Mouse (Mus musculus) small intestine, adult 2 months (tissue): ENCODE measurements around the gene Insig2. TPM values are rescaled to one million over a fixed set of nuclear protein-coding genes. Genes with fewer than 3 reads are reported as not detected.

Experiments
- H3K27ac ChIP-seq: fragments of 200-500 bp; 2 replicates; pipeline ENCODE4 v1.5.1; 2012; ENCODE audit warnings: low read depth, low read length, control low read depth, inconsistent platforms; ENCODE audit not compliant: insufficient read depth
- H3K27me3 ChIP-seq: fragments of 200-500 bp; 2 replicates; pipeline ENCODE4 v1.6.1; 2012; ENCODE audit warnings: mild to moderate bottlenecking, moderate library complexity, low read length, inconsistent platforms; ENCODE audit not compliant: control insufficient read depth, insufficient read depth
- H3K36me3 ChIP-seq: fragments of 200-500 bp; 2 replicates; pipeline ENCODE4 v1.6.1; 2012; ENCODE audit warnings: mild to moderate bottlenecking, low read length, control low read depth, inconsistent platforms; ENCODE audit not compliant: control insufficient read depth, insufficient read depth
- H3K4me1 ChIP-seq: fragments of 200-500 bp; 2 replicates; pipeline ENCODE4 v1.6.1; 2012; ENCODE audit warnings: low read length, inconsistent platforms, mixed read lengths; ENCODE audit not compliant: control insufficient read depth, insufficient read depth, insufficient read length
- H3K4me3 ChIP-seq: fragments of 200-500 bp; 2 replicates; pipeline ENCODE4 v1.5.1; 2012; ENCODE audit warnings: low read depth, mild to moderate bottlenecking, control low read depth, inconsistent platforms, low read length, moderate library complexity
- CTCF ChIP-seq: fragments of 200-500 bp; IDR thresholded peaks from 2 replicates; pipeline ENCODE4 v1.5.1; 2012; ENCODE audit warnings: low read depth, mild to moderate bottlenecking, control low read depth, inconsistent platforms, low read length, moderate library complexity, mixed read lengths; ENCODE audit not compliant: insufficient replicate concordance, insufficient read length; ENCODE audit errors: extremely low read depth
- POLR2A ChIP-seq: fragments of 200-500 bp; IDR thresholded peaks from 2 replicates; pipeline ENCODE4 v1.6.1; 2012; ENCODE audit warnings: low read depth, mild to moderate bottlenecking, control low read depth, inconsistent platforms, low read length, moderate library complexity
- WGBS: fragments of 180-500 bp; shearing (Covaris S2); methylation state at CpG from one replicate; pipeline ENCODE4 v1.1.7; 2018; 5-methylcytosine and 5-hydroxymethylcytosine counted together
- polyA plus RNA-seq: library from polyadenylated mRNA; depleted of rRNA; stranded (reverse); fragments of >200 nt; gene quantifications from 2 replicates; pipeline ENCODE4 v1.2.3, GENCODE M21; 2012; rRNA removed

Insig2 gene
- polyA plus RNA-seq, 1 experiment, result 26.9 TPM

DNA sequence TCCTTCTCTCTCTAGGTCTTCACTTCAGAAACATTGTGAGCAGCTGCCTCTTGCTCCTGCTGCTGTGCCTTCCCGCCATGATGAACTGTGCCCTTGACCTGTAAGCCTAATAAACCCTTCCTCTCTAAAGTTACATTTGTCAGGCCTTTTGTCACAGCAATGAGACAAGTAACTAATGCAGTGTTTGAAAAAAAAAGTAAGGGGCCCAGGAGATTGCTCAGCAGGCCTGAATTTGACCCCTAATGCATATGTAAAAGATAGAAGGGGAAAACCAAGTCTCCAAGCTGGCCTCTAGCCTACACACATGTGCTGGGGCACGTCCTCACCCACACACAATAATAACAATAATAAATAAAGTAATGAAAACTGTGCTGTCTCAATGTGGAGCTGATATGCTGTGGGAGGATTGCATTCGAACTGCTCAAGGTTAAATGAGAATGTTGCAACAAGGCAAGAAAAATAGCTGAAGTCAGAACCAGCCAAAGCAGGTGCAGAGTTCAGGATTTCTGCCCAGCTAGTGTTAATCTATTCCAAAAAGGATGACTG is 56.4 kb downstream of the Insig2 start:
- TF ChIP-seq CTCF (no peak), POLR2A (no peak)
- Histone ChIP-seq H3K4me1 (no peaks in the 10 kb centered on the region; the same call in 1 of the 2 replicates), H3K27me3 (no peaks in the 10 kb centered on the region), H3K4me3 (no peak overlapping the region), H3K27ac (no peak overlapping the region), H3K36me3 (no peaks in the 10 kb centered on the region)
- WGBS, result 51% methylated on average over 3 of the region's 3 CpGs

DNA sequence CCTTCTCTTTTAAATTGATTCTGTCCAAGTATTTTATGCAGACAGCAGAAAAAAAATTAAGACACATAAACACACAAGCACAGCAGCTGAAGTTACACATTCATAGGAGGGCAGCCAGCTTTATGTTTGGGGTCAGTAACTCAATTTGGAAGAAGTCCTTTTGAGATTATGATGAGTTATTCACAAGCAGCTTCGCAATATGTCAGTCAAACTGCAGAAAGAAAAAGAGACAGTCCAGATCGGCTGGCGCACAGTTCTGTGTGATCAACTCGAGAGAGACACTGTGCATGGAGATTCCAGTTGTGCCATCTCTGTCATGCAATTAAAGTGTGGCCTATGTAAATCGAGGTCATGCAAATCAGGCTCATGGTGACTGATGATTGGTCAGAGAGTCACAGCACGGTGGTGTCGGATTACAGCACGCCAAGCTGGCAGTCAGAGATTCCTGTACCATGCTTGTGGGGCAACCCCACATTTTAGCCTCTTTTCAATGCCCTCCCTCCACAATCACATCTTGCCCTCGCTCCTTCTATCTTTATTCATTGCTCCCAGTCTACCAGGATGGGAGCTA is 72.1 kb downstream of the Insig2 start:
- TF ChIP-seq POLR2A (no peak), CTCF (no peak)

More for the DNA sequence above, 72.1 kb downstream of the Insig2 start:
- no peaks in the 10 kb centered on the region for H3K4me1 ChIP-seq
- H3K36me3 ChIP-seq, result no peaks in the 10 kb centered on the region
- no peak overlapping the region for H3K27ac ChIP-seq
- WGBS, result 65% methylated on average over 9 of the region's 9 CpGs
- no peak overlapping the region for H3K4me3 ChIP-seq
- no peaks in the 10 kb centered on the region for H3K27me3 ChIP-seq

Other genes with a start within 250 kb of the Insig2 start
- 2.9 and 5.4 TPM in 2 replicates for gene Ccdc93, start 98.5 kb upstream of the Insig2 start, polyA plus RNA-seq
- gene Htr5b, start 195.9 kb upstream of the Insig2 start, polyA plus RNA-seq, result not detected in 2 replicates
- 4.1 and 10.1 TPM in 2 replicates for gene Ddx18, start 235.4 kb upstream of the Insig2 start, polyA plus RNA-seq